Mouse (Mus musculus) ES-Bruce4 (cell line): ENCODE results near the gene Rnls. TPM values are rescaled to one million over a fixed set of nuclear protein-coding genes. Genes with fewer than 3 reads are reported as not detected.

Experiments
- H3K27ac ChIP-seq: 2 replicates; pipeline ENCODE4 v1.5.1; 2012; ENCODE audit warnings: low read length, inconsistent platforms; ENCODE audit not compliant: insufficient read depth
- H3K27me3 ChIP-seq: 2 replicates; pipeline ENCODE4 v1.6.1; 2012; ENCODE audit warnings: mild to moderate bottlenecking, low read length, inconsistent platforms; ENCODE audit not compliant: control insufficient read depth, poor library complexity, insufficient read depth, severe bottlenecking
- H3K36me3 ChIP-seq: 2 replicates; pipeline ENCODE4 v1.6.1; 2012; ENCODE audit warnings: inconsistent platforms, mild to moderate bottlenecking, low read length, moderate library complexity; ENCODE audit not compliant: control insufficient read depth, poor library complexity, insufficient read depth, severe bottlenecking
- H3K4me1 ChIP-seq: one replicate; pipeline ENCODE4 v1.8.1; 2011; ENCODE audit warnings: low read length; ENCODE audit not compliant: control insufficient read depth, insufficient read depth
- H3K4me3 ChIP-seq: 2 replicates; pipeline ENCODE4 v1.5.1; 2011; ENCODE audit warnings: low read depth, mild to moderate bottlenecking, low read length
- H3K9ac ChIP-seq: 2 replicates; pipeline ENCODE4 v1.6.1; 2012; ENCODE audit warnings: low read depth, mild to moderate bottlenecking, inconsistent platforms; ENCODE audit not compliant: poor library complexity, severe bottlenecking
- H3K9me3 ChIP-seq: replicated peaks from 2 replicates; pipeline ENCODE4 v1.6.1; 2012; ENCODE audit warnings: mild to moderate bottlenecking, low read length, inconsistent platforms; ENCODE audit not compliant: control insufficient read depth, poor library complexity, insufficient read depth, severe bottlenecking
- CTCF ChIP-seq: IDR thresholded peaks from one replicate; pipeline ENCODE4 v1.8.1; 2011; ENCODE audit warnings: low read depth, low read length
- EP300 ChIP-seq: IDR thresholded peaks from 2 replicates; pipeline ENCODE4 v1.6.1; 2011; ENCODE audit warnings: low read depth, low read length; ENCODE audit not compliant: insufficient read depth
- POLR2A ChIP-seq: IDR thresholded peaks from one replicate; pipeline ENCODE4 v1.8.1; 2011; ENCODE audit warnings: low read length; ENCODE audit not compliant: insufficient read depth
- polyA plus RNA-seq: library from polyadenylated mRNA; stranded (reverse); fragments of >200 nt; gene quantifications from 2 replicates; pipeline ENCODE4 v1.2.4, GENCODE M21; 2011; ENCODE audit warnings: low read depth; ENCODE audit not compliant: missing spikeins, insufficient read depth, insufficient read length

The Rnls gene
- polyA plus RNA-seq, 1 experiment = 0.43 TPM

- Histone ChIP-seq H3K27me3 (no peaks in the 10 kb centered on the region), H3K4me3 (no peak overlapping the region), H3K9ac (no peak overlapping the region), H3K36me3 (no peaks in the 10 kb centered on the region), H3K4me1 (no peaks in the 10 kb centered on the region), H3K9me3 (no peaks in the 10 kb centered on the region), H3K27ac (no peak overlapping the region)
- TF ChIP-seq EP300 (no peak), CTCF (no peak), POLR2A (no peak)
Measured at GRCm38 (mm10) chr19:33101093-33102007, 290.7 kb downstream of the Rnls start.

GRCm38 (mm10) chr19:33100598-33100997, 291.5 kb downstream of the Rnls start:
- Histone ChIP-seq H3K36me3 (no peaks in the 10 kb centered on the region), H3K27me3 (no peaks in the 10 kb centered on the region), H3K4me1 (no peaks in the 10 kb centered on the region), H3K9me3 (no peaks in the 10 kb centered on the region), H3K4me3 (no peak overlapping the region), H3K27ac (no peak overlapping the region), H3K9ac (no peak overlapping the region)
- TF ChIP-seq CTCF = no peak
- TF ChIP-seq POLR2A = no peak
- no peak for TF ChIP-seq EP300

GRCm38 (mm10) chr19:33100031-33100430, 292.1 kb downstream of the Rnls start:
- Histone ChIP-seq H3K4me3 (no peak overlapping the region), H3K27me3 (no peaks in the 10 kb centered on the region), H3K27ac (no peak overlapping the region), H3K9me3 (no peaks in the 10 kb centered on the region), H3K9ac (no peak overlapping the region), H3K4me1 (no peaks in the 10 kb centered on the region), H3K36me3 (no peaks in the 10 kb centered on the region)
- TF ChIP-seq EP300 = no peak
- TF ChIP-seq CTCF = no peak
- TF ChIP-seq POLR2A = no peak

GRCm38 (mm10) chr19:33099201-33099788, 292.8 kb downstream of the Rnls start:
- Histone ChIP-seq H3K9me3 (no peaks in the 10 kb centered on the region), H3K27ac (no peak overlapping the region), H3K27me3 (no peaks in the 10 kb centered on the region), H3K4me1 (no peaks in the 10 kb centered on the region), H3K9ac (no peak overlapping the region), H3K36me3 (no peaks in the 10 kb centered on the region), H3K4me3 (no peak overlapping the region)
- TF ChIP-seq POLR2A (no peak), CTCF (no peak), EP300 (no peak)

GRCm38 (mm10) chr19:33097691-33098090, 294.4 kb downstream of the Rnls start:
- no peak overlapping the region for H3K27ac ChIP-seq

GRCm38 (mm10) chr19:33096581-33096980, 295.5 kb downstream of the Rnls start:
- H3K4me3 ChIP-seq = no peak overlapping the region
- no peak for TF ChIP-seq POLR2A
- no peak for TF ChIP-seq EP300
- no peak for TF ChIP-seq CTCF
- H3K27me3 ChIP-seq = no peaks in the 10 kb centered on the region
- no peaks in the 10 kb centered on the region for H3K4me1 ChIP-seq
- H3K36me3 ChIP-seq = no peaks in the 10 kb centered on the region
- no peak overlapping the region for H3K9ac ChIP-seq
- no peak overlapping the region for H3K27ac ChIP-seq
- H3K9me3 ChIP-seq = no peaks in the 10 kb centered on the region

More at GRCm38 (mm10) chr19:33097691-33098090, 294.4 kb downstream of the Rnls start:
- H3K4me1 ChIP-seq = no peaks in the 10 kb centered on the region
- H3K9me3 ChIP-seq = no peaks in the 10 kb centered on the region
- TF ChIP-seq EP300 = no peak
- TF ChIP-seq POLR2A = no peak
- TF ChIP-seq CTCF = no peak
- no peaks in the 10 kb centered on the region for H3K36me3 ChIP-seq
- no peak overlapping the region for H3K4me3 ChIP-seq
- no peaks in the 10 kb centered on the region for H3K27me3 ChIP-seq
- H3K9ac ChIP-seq = no peak overlapping the region
